Mouse (Mus musculus) intestine, embryonic 16.5 days (tissue): ENCODE data around the gene D1Ertd622e. TPM values are rescaled to one million over a fixed set of nuclear protein-coding genes. Genes with fewer than 3 reads are reported as not detected.

ENCODE experiments used
- ATAC-seq: fragments of 200-750 bp; cut with Nextera tagmentation; 2 replicates; pipeline ENCODE4 v1.8.0; 2017; ENCODE audit warnings: moderate TSS enrichment, moderate library complexity
- H3K27ac ChIP-seq: fragments of 300-500 bp; sonication (generic); 2 replicates; pipeline ENCODE4 v1.5.1; 2014; ENCODE audit warnings: mild to moderate bottlenecking, low read length
- H3K27me3 ChIP-seq: fragments of 300-500 bp; sonication (generic); replicated peaks from 2 replicates; pipeline ENCODE4 v1.6.1; 2014; ENCODE audit warnings: low read length, control low read depth, mixed read lengths; ENCODE audit not compliant: control insufficient read depth, insufficient read depth
- H3K36me3 ChIP-seq: fragments of 300-500 bp; sonication (generic); 2 replicates; pipeline ENCODE4 v1.6.1; 2014; ENCODE audit warnings: low read length, control low read depth; ENCODE audit not compliant: control insufficient read depth, insufficient read depth
- H3K4me1 ChIP-seq: fragments of 300-500 bp; sonication (generic); 2 replicates; pipeline ENCODE4 v1.6.1; 2014; ENCODE audit warnings: low read length, control low read depth, mixed read lengths; ENCODE audit not compliant: control insufficient read depth, insufficient read depth
- H3K4me2 ChIP-seq: fragments of 300-500 bp; sonication (generic); 2 replicates; pipeline ENCODE4 v1.6.1; 2014; ENCODE audit warnings: low read depth, low read length, control low read depth
- H3K4me3 ChIP-seq: fragments of 300-500 bp; sonication (generic); 2 replicates; pipeline ENCODE4 v1.5.1; 2014; ENCODE audit warnings: mild to moderate bottlenecking, low read length
- H3K9ac ChIP-seq: fragments of 300-500 bp; sonication (generic); 2 replicates; pipeline ENCODE4 v1.6.1; 2014; ENCODE audit warnings: low read depth, low read length
- H3K9me3 ChIP-seq: fragments of 300-500 bp; sonication (generic); 2 replicates; pipeline ENCODE4 v1.6.1; 2016; ENCODE audit warnings: low read length, control low read depth; ENCODE audit not compliant: control insufficient read depth
- WGBS: fragments of 180-500 bp; shearing (Covaris S2); extraction: QIAGEN DNeasy Blood & Tissue Kit; methylation state at CpG from one replicate; pipeline ENCODE4 v1.1.7; 2014; 5-methylcytosine and 5-hydroxymethylcytosine counted together
- polyA plus RNA-seq: library from polyadenylated mRNA; unstranded; fragments of >200 nt; fragmentation: Nextera tagmentation; extraction: Ambion mirVana; gene quantifications from 2 replicates; pipeline ENCODE4 v1.2.1, GENCODE M21; 2015

The D1Ertd622e gene
- polyA plus RNA-seq, 1 experiment from 2014 or later = 20.5 TPM

- ATAC-seq = no peak
- Histone ChIP-seq H3K36me3 (no peaks in the 10 kb centered on the region), H3K27me3 (no peaks in the 10 kb centered on the region), H3K27ac (no peak overlapping the region), H3K9ac (no peak overlapping the region), H3K9me3 (no peaks in the 10 kb centered on the region), H3K4me1 (no peaks in the 10 kb centered on the region; the same call in 1 of the 2 replicates), H3K4me3 (no peak overlapping the region), H3K4me2 (no peak overlapping the region)
- 59% methylated on average over 3 of the region's 3 CpGs for WGBS
These were observed 11.2 kb downstream of the D1Ertd622e start for GRCm38 (mm10) chr1:97650553-97651123.

GRCm38 (mm10) chr1:97650072-97650471 is 11.8 kb downstream of the D1Ertd622e start:
- Histone ChIP-seq H3K9me3 (no peaks in the 10 kb centered on the region), H3K4me2 (no peak overlapping the region), H3K4me3 (no peak overlapping the region), H3K9ac (no peak overlapping the region), H3K27ac (no peak overlapping the region), H3K36me3 (no peaks in the 10 kb centered on the region), H3K4me1 (no peaks in the 10 kb centered on the region; the same call in 1 of the 2 replicates), H3K27me3 (no peaks in the 10 kb centered on the region)
- 42% methylated on average over 6 of the region's 6 CpGs for WGBS
- ATAC-seq = peak; percentile 44; the same call in 1 of the 2 replicates

DNA sequence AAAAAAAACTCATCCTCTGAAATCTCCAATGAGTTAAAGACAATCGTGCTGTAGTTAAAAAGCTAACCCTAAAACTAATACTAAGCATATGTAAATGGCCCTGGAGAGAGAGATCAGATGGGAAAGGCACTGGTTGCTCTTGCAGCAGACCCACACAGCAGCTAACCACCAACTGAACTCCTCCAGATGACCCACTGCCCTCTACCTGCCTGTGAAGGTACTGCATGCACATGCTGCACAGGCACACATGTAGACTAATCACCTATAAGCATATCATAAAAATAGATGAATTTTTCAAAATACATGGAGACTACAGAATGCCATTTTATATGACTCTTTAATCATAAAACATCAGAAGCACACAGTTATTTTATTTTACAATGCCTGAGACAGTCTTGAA is 14.8 kb downstream of the D1Ertd622e start:
- Histone ChIP-seq H3K4me1 (no peaks in the 10 kb centered on the region), H3K27ac (no peak overlapping the region), H3K9ac (no peak overlapping the region), H3K4me3 (no peak overlapping the region), H3K4me2 (no peak overlapping the region), H3K9me3 (no peaks in the 10 kb centered on the region), H3K27me3 (no peaks in the 10 kb centered on the region), H3K36me3 (peaks cover 3% of the 10 kb centered on the region; the same call in 1 of the 2 replicates)
- ATAC-seq = no peak
- 100% methylated on average over 1 of the region's 1 CpGs for WGBS

DNA sequence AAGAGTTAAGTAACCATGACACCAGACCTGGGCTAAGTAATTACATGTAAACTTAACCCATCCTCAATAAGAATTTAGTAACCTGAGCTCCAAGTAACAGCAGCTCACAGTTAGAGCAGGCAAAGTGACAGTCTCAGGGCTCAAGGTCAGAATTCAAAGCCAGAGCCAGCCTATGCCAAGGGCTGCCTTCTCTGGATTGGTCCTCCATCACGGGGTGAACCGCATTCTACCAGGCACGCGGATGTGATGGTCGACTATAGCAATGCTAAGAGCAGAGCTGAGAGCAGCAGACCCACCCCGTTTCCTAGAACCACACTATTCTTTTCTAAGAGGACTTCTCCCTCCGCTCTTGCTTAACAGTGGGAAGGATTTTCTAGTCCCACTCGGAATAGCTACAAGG is 27.8 kb downstream of the D1Ertd622e start:
- WGBS = 87% methylated on average over 8 of the region's 8 CpGs
- Histone ChIP-seq H3K9ac (no peak overlapping the region), H3K4me2 (no peak overlapping the region), H3K4me3 (no peak overlapping the region), H3K36me3 (no peaks in the 10 kb centered on the region), H3K27ac (no peak overlapping the region), H3K4me1 (no peaks in the 10 kb centered on the region), H3K9me3 (no peaks in the 10 kb centered on the region), H3K27me3 (no peaks in the 10 kb centered on the region)
- ATAC-seq = no peak

- Histone ChIP-seq H3K27ac (no peak overlapping the region), H3K4me1 (no peaks in the 10 kb centered on the region), H3K36me3 (no peaks in the 10 kb centered on the region), H3K4me3 (no peak overlapping the region), H3K9me3 (no peaks in the 10 kb centered on the region), H3K27me3 (no peaks in the 10 kb centered on the region), H3K9ac (no peak overlapping the region), H3K4me2 (no peak overlapping the region)
- ATAC-seq = no peak
- 81% methylated on average over 11 of the region's 11 CpGs for WGBS
These were observed 29.2 kb downstream of the D1Ertd622e start for GRCm38 (mm10) chr1:97632545-97633256.

DNA sequence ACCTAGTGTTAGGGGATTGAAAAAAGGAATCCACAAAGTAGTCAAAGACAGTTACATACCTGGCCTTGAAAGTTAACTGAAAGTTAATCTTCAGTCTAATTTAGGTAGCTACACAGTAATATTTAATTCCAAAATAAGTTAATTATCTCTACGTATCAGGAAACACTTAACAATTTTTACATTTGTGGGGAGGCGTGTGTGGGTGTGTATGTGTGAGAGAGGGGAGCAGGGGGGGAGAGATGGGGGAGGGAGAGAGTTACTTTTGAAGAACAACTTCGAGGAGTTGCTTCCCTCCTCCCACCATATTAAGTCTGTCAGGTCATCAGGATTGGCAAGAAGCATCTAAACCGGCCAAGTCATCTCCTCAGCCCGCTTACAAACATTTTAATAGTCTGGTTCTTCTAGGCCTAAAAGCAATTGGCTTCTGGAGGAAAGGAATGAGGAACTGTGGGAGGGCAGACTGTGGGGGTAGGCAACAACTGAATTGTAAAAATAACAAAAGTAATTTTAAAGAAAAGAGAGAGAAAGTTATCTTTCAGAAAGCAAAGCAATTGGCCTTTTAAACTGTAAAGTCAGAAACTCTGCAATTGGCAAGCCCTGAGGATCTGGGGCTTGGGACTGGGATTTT is 29.9 kb downstream of the D1Ertd622e start:
- no peak overlapping the region for H3K4me3 ChIP-seq
- ATAC-seq = no peak
- 76% methylated on average over 5 of the region's 5 CpGs for WGBS
- H3K36me3 ChIP-seq = no peaks in the 10 kb centered on the region
- no peaks in the 10 kb centered on the region for H3K4me1 ChIP-seq
- H3K4me2 ChIP-seq = no peak overlapping the region
- no peak overlapping the region for H3K27ac ChIP-seq
- H3K27me3 ChIP-seq = no peaks in the 10 kb centered on the region
- no peak overlapping the region for H3K9ac ChIP-seq
- H3K9me3 ChIP-seq = no peaks in the 10 kb centered on the region

DNA sequence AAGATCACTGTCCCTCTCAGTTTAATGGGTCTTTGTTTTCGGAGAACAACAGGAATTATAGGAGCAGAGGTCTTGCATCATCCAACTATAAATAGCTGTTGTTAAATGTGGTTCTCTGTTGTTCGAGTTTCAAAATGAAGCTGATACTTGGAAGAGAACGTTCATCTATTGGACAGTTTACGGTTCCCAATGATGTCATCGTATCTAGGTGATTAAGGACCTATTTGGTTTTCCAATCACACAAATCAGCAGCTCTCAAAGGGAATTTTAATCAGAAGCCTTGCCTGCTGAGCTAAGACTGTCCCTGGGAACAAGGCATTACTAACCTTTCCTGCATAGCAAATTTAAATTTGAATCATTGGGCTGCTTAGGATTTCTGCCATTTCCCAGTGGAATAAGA is 31.7 kb downstream of the D1Ertd622e start:
- H3K4me2 ChIP-seq = no peak overlapping the region
- no peaks in the 10 kb centered on the region for H3K4me1 ChIP-seq
- ATAC-seq = no peak
- H3K9me3 ChIP-seq = no peaks in the 10 kb centered on the region
- no peak overlapping the region for H3K9ac ChIP-seq
- no peaks in the 10 kb centered on the region for H3K36me3 ChIP-seq
- no peaks in the 10 kb centered on the region for H3K27me3 ChIP-seq
- H3K4me3 ChIP-seq = no peak overlapping the region
- no peak overlapping the region for H3K27ac ChIP-seq
- 73% methylated on average over 5 of the region's 5 CpGs for WGBS

GRCm38 (mm10) chr1:97628859-97629258 is 33.0 kb downstream of the D1Ertd622e start:
- 84% methylated on average over 7 of the region's 7 CpGs for WGBS
- Histone ChIP-seq H3K4me1 (no peaks in the 10 kb centered on the region), H3K4me2 (no peak overlapping the region), H3K4me3 (no peak overlapping the region), H3K9me3 (no peaks in the 10 kb centered on the region), H3K9ac (no peak overlapping the region), H3K27ac (no peak overlapping the region), H3K36me3 (no peaks in the 10 kb centered on the region), H3K27me3 (no peaks in the 10 kb centered on the region)
- no peak for ATAC-seq

- no peaks in the 10 kb centered on the region for H3K9me3 ChIP-seq
- H3K4me2 ChIP-seq = no peak overlapping the region
- H3K27ac ChIP-seq = no peak overlapping the region
- no peaks in the 10 kb centered on the region for H3K4me1 ChIP-seq
- no peaks in the 10 kb centered on the region for H3K36me3 ChIP-seq
- no peaks in the 10 kb centered on the region for H3K27me3 ChIP-seq
- H3K9ac ChIP-seq = no peak overlapping the region
- no peak overlapping the region for H3K4me3 ChIP-seq
- ATAC-seq = no peak
- 83% methylated on average over 8 of the region's 8 CpGs for WGBS
These were observed 33.9 kb downstream of the D1Ertd622e start for GRCm38 (mm10) chr1:97628016-97628415.
